Mouse (Mus musculus) CH12.LX (cell line): ENCODE results near the gene 1110017D15Rik.
"Not testable (repeated sequence)": the region's sequence is repeated elsewhere in the genome, so short reads cannot be mapped to it uniquely, and the experiment has no call there.

Experiments
- CTCF ChIP-seq, 2 experiments: IDR thresholded peaks in 1 of 2; conservative IDR thresholded peaks in 1 of 2; 2 replicates each; pipeline ENCODE4 v1.5.1; 2011 to 2012; ENCODE audit warnings: low read depth in 2 of 2, low read length in 2 of 2, improper control_type of control experiment in 1 of 2, inconsistent platforms in 1 of 2, mild to moderate bottlenecking in 1 of 2, moderate library complexity in 1 of 2
- EP300 ChIP-seq: IDR thresholded peaks from 2 replicates; pipeline ENCODE4 v1.6.1; 2011; ENCODE audit warnings: low read length, improper control_type of control experiment
- HCFC1 ChIP-seq: IDR thresholded peaks from 2 replicates; pipeline ENCODE4 v1.6.1; 2012; ENCODE audit warnings: low read depth, mild to moderate bottlenecking, inconsistent platforms, low read length, improper control_type of control experiment
- RCOR1 ChIP-seq: conservative IDR thresholded peaks from 2 replicates; pipeline ENCODE4 v1.6.1; 2012; ENCODE audit warnings: low read depth, mild to moderate bottlenecking, inconsistent platforms, low read length, improper control_type of control experiment
- USF2 ChIP-seq: conservative IDR thresholded peaks from 2 replicates; pipeline ENCODE4 v1.6.1; 2011; ENCODE audit warnings: low read depth, low read length, improper control_type of control experiment

- TF ChIP-seq USF2; CTCF (conservative IDR thresholded peaks at IDR 0.05 in 1 of 2, IDR thresholded peaks at IDR 0.05 in 1 of 2; ENCODE audit: low read depth in 2 of 2, low read length in 2 of 2); HCFC1; RCOR1; EP300: not testable (repeated sequence)
These were observed 53.9 kb downstream of the 1110017D15Rik start for GRCm38 (mm10) chr4:41463051-41463738.
